Mouse (Mus musculus) liver, embryonic 11.5 days (tissue): ENCODE measurements around the gene Cog5. TPM values are rescaled to one million over a fixed set of nuclear protein-coding genes. Genes with fewer than 3 reads are reported as not detected.

Experiments
- ATAC-seq: fragments of 200-750 bp; cut with Nextera tagmentation; replicated peaks from 2 replicates; pipeline ENCODE4 v1.8.0; 2017; ENCODE audit warnings: moderate number of reproducible peaks, mild to moderate bottlenecking, moderate TSS enrichment, moderate library complexity; ENCODE audit not compliant: low FRiP score
- DNase-seq: peaks from one replicate; pipeline ENCODE4 v3.0.0-alpha.2; 2017; ENCODE audit warnings: low spot score
- H3K27ac ChIP-seq: fragments of 300-500 bp; sonication (generic); 2 replicates; pipeline ENCODE4 v1.5.1; 2014; ENCODE audit warnings: mild to moderate bottlenecking, low read depth, low read length, control low read depth
- H3K27me3 ChIP-seq: fragments of 300-500 bp; sonication (generic); replicated peaks from 2 replicates; pipeline ENCODE4 v1.6.1; 2014; ENCODE audit warnings: low read length, mixed read lengths; ENCODE audit not compliant: control insufficient read depth, insufficient read depth
- H3K36me3 ChIP-seq: fragments of 300-500 bp; sonication (generic); 2 replicates; pipeline ENCODE4 v1.6.1; 2014; ENCODE audit warnings: mild to moderate bottlenecking, low read length, moderate library complexity, mixed read lengths; ENCODE audit not compliant: control insufficient read depth, insufficient read depth
- H3K4me1 ChIP-seq: fragments of 300-500 bp; sonication (generic); replicated peaks from 2 replicates; pipeline ENCODE4 v1.6.1; 2014; ENCODE audit warnings: low read length, mixed read lengths; ENCODE audit not compliant: control insufficient read depth, insufficient read depth
- H3K4me2 ChIP-seq: fragments of 300-500 bp; sonication (generic); 2 replicates; pipeline ENCODE4 v1.6.1; 2014; ENCODE audit warnings: mild to moderate bottlenecking, control low read depth, moderate library complexity
- H3K4me3 ChIP-seq: fragments of 300-500 bp; sonication (generic); 2 replicates; pipeline ENCODE4 v1.5.1; 2014; ENCODE audit warnings: low read depth, low read length, control low read depth
- H3K9ac ChIP-seq: fragments of 300-500 bp; sonication (generic); 2 replicates; pipeline ENCODE4 v1.6.1; 2014; ENCODE audit warnings: low read depth, low read length, control low read depth
- H3K9me3 ChIP-seq: fragments of 300-500 bp; sonication (generic); 2 replicates; pipeline ENCODE4 v1.6.1; 2016; ENCODE audit warnings: low read length, inconsistent platforms, mixed read lengths; ENCODE audit not compliant: control insufficient read depth
- WGBS: fragments of 180-500 bp; shearing (Covaris S2); extraction: QIAGEN DNeasy Blood & Tissue Kit; methylation state at CpG from one replicate; pipeline ENCODE4 v1.1.7; 2014; 5-methylcytosine and 5-hydroxymethylcytosine counted together
- polyA plus RNA-seq: library from polyadenylated mRNA; unstranded; fragments of >200 nt; fragmentation: Nextera tagmentation; extraction: Ambion mirVana; gene quantifications from 2 replicates; pipeline ENCODE4 v1.2.1, GENCODE M21; 2014

Cog5 gene
- polyA plus RNA-seq, 1 experiment from 2014 or later = 23.3 TPM

- WGBS = 0% methylated on average over 50 of the region's 58 CpGs
- Histone ChIP-seq H3K9ac (peak overlapping the region; percentile 92), H3K36me3 (no peaks in the 10 kb centered on the region), H3K4me3 (peak overlapping the region; percentile 80), H3K27ac (peak overlapping the region; percentile 96), H3K27me3 (no peaks in the 10 kb centered on the region), H3K4me1 (0 out of 2 replicates have a peak, but pooled peaks cover 9% of the 10 kb centered on the region), H3K4me2 (peak overlapping the region; percentile 76), H3K9me3 (no peaks in the 10 kb centered on the region)
- DNase-seq (peak; percentile 86), ATAC-seq (peak; percentile 69)
Observed at GRCm38 (mm10) chr12:31949193-31949741, 294.6 kb downstream of the Cog5 start.

- Histone ChIP-seq H3K4me2 (peak within 1 kb of the TSS; percentile 76), H3K4me1 (0 out of 2 replicates have a peak, but pooled peaks cover 9% of the 10 kb centered on the region), H3K27ac (peak within 1 kb of the TSS; percentile 96), H3K9me3 (no peaks in the 10 kb centered on the region), H3K27me3 (no peaks in the 10 kb centered on the region), H3K4me3 (peak within 1 kb of the TSS; percentile 80), H3K36me3 (no peaks in the 10 kb centered on the region), H3K9ac (peak within 1 kb of the TSS; percentile 92)
- DNase-seq = peak; percentile 94
- ATAC-seq = peak; percentile 93
- under 1% methylated on average over 54 of the region's 71 CpGs for WGBS
Observed at GRCm38 (mm10) chr12:31949759-31950658, 295.3 kb downstream of the Cog5 start, which contains the start of gene Hbp1. Gene Hbp1 (minus strand): TSS chr12:31950535.

GRCm38 (mm10) chr12:31950659-31951031, 296.0 kb downstream of the Cog5 start:
- DNase-seq = no peak
- Histone ChIP-seq H3K4me1 (0 out of 2 replicates have a peak, but pooled peaks cover 9% of the 10 kb centered on the region), H3K9ac (no peak overlapping the region), H3K36me3 (no peaks in the 10 kb centered on the region), H3K27ac (peak overlapping the region; percentile 54; the same call in 1 of the 2 replicates), H3K4me3 (peak overlapping the region; percentile 31), H3K9me3 (no peaks in the 10 kb centered on the region), H3K27me3 (no peaks in the 10 kb centered on the region), H3K4me2 (peak overlapping the region; percentile 69)
- 9% methylated on average over 9 of the region's 9 CpGs for WGBS
- no peak for ATAC-seq

GRCm38 (mm10) chr12:31955843-31956242, 301.2 kb downstream of the Cog5 start:
- H3K9me3 ChIP-seq = no peaks in the 10 kb centered on the region
- H3K4me2 ChIP-seq = no peak overlapping the region
- no peaks in the 10 kb centered on the region for H3K36me3 ChIP-seq
- H3K27ac ChIP-seq = no peak overlapping the region
- no peak for DNase-seq
- ATAC-seq = no peak
- H3K4me3 ChIP-seq = no peak overlapping the region
- no peak overlapping the region for H3K9ac ChIP-seq
- 76% methylated on average over 4 of the region's 4 CpGs for WGBS
- H3K4me1 ChIP-seq = 0 out of 2 replicates have a peak, but pooled peaks cover 1% of the 10 kb centered on the region
- no peaks in the 10 kb centered on the region for H3K27me3 ChIP-seq

GRCm38 (mm10) chr12:31964074-31964473, 309.4 kb downstream of the Cog5 start:
- Histone ChIP-seq H3K27me3 (no peaks in the 10 kb centered on the region), H3K27ac (no peak overlapping the region), H3K4me3 (no peak overlapping the region), H3K4me2 (no peak overlapping the region), H3K9ac (no peak overlapping the region), H3K36me3 (0 out of 2 replicates have a peak, but pooled peaks cover 3% of the 10 kb centered on the region), H3K9me3 (no peaks in the 10 kb centered on the region), H3K4me1 (peaks cover 12% of the 10 kb centered on the region)
- 94% methylated on average over 6 of the region's 6 CpGs for WGBS
- no peak for DNase-seq
- no peak for ATAC-seq

GRCm38 (mm10) chr12:31965517-31966212, 311.0 kb downstream of the Cog5 start:
- ATAC-seq (peak; percentile 73), DNase-seq (no peak)
- Histone ChIP-seq H3K36me3 (peaks cover 3% of the 10 kb centered on the region; the same call in 1 of the 2 replicates), H3K27me3 (no peaks in the 10 kb centered on the region), H3K9ac (no peak overlapping the region), H3K27ac (peak overlapping the region; percentile 78), H3K4me2 (no peak overlapping the region), H3K4me1 (peaks cover 12% of the 10 kb centered on the region), H3K9me3 (no peaks in the 10 kb centered on the region), H3K4me3 (no peak overlapping the region)
- 86% methylated on average over 12 of the region's 12 CpGs for WGBS

GRCm38 (mm10) chr12:31966405-31966804, 311.7 kb downstream of the Cog5 start:
- peak; percentile 92 for ATAC-seq
- 52% methylated on average over 4 of the region's 4 CpGs for whole genome bisulfite sequencing
- H3K36me3 ChIP-seq = peaks cover 3% of the 10 kb centered on the region; the same call in 1 of the 2 replicates
- no peaks in the 10 kb centered on the region for H3K9me3 ChIP-seq
- H3K27me3 ChIP-seq = no peaks in the 10 kb centered on the region
- H3K27ac ChIP-seq = peak overlapping the region; percentile 78
- 0 out of 2 replicates have a peak overlapping the region, but pooled peaks have one; percentile 2 for H3K4me2 ChIP-seq
- peaks cover 12% of the 10 kb centered on the region for H3K4me1 ChIP-seq
- 0 out of 2 replicates have a peak overlapping the region, but pooled peaks have one; percentile 27 for H3K9ac ChIP-seq
- no peak for DNase-seq
- H3K4me3 ChIP-seq = no peak overlapping the region

- no peak for ATAC-seq
- Histone ChIP-seq H3K36me3 (peaks cover 5% of the 10 kb centered on the region; the same call in 1 of the 2 replicates), H3K9me3 (no peaks in the 10 kb centered on the region), H3K27me3 (no peaks in the 10 kb centered on the region), H3K4me3 (no peak overlapping the region), H3K9ac (no peak overlapping the region), H3K27ac (no peak overlapping the region), H3K4me1 (peaks cover 12% of the 10 kb centered on the region), H3K4me2 (no peak overlapping the region)
- DNase-seq = no peak
- 9% methylated on average over 2 of the region's 2 CpGs for WGBS
Observed at GRCm38 (mm10) chr12:31967536-31967935, 312.9 kb downstream of the Cog5 start.
